Mouse (Mus musculus): Measurements from ENCODE around the gene Kcnk3. TPM values are rescaled to one million over a fixed set of nuclear protein-coding genes. Genes with fewer than 3 reads are reported as not detected.

The Kcnk3 gene
- total RNA-seq, 1 experiment from 2014 or later = 0.10 TPM

DNA sequence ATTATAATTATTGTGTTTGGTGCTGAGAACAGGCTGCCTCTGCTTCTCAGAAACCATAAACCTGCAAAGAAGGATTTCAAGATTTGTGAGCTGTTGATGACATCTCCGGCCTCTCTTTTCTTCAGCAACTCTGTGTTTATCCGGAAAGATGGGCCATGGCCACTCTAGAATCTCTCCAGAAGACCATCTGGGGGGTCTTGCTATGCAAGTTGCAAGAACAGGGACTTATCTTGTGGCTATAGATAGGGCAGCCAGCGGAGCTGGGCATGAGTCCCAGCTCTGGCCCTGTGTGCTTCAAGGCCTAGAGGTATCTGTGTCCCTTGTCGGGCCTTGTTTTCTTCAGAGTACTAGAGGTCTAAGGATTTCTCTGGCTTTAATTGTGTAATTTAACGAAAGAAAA lies 6.0 kb upstream of the Kcnk3 start:
- no peak for ATAC-seq (replicated peaks; ENCODE audit: insufficient number of reproducible peaks, low FRiP score, low TSS enrichment, poor library complexity, severe bottlenecking)

DNA sequence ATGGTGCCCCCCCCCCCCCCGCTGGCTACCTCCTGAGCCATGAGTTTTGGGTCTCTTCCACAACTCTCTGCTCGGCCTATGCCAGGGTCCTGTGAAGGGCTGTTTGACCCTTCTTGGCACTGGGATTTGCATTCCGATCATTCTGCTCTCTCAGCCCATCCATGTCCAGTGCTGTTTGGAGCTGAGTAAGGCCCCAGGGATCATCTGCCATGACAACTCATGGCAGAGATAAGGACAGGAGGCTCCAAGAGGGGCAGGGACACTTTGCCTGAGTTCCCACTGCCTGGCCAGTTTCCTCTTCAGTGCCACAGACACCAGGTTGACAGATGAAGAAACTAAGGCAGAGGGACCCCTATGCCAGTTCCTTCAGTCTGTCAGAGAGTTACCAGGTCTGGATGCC lies 1.4 kb upstream of the Kcnk3 start:
- no peak for ATAC-seq (replicated peaks; ENCODE audit: insufficient number of reproducible peaks, low FRiP score, low TSS enrichment, poor library complexity, severe bottlenecking)

DNA sequence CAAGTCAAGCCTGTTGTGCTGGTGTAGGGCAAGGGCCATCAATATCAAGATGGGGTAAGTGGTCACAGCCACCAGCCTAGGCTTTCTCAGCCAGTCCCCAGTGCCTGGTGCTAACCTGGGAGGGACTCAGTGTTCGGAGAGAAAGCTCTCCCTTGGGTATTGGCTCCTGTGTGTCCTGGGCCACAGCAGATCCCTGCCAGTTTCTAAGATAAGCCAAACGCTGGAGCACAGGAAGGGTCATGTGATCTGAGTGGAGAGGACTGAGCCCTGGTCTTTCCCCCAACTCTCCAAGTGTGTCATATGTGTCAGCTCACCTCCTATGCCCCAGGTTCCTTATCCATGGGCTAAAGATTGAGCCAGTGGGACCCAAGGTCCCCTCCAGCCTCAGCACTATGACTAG lies 869 bp upstream of the Kcnk3 start:
- no peak for ATAC-seq (replicated peaks; ENCODE audit: insufficient number of reproducible peaks, low FRiP score, low TSS enrichment, poor library complexity, severe bottlenecking)

DNA sequence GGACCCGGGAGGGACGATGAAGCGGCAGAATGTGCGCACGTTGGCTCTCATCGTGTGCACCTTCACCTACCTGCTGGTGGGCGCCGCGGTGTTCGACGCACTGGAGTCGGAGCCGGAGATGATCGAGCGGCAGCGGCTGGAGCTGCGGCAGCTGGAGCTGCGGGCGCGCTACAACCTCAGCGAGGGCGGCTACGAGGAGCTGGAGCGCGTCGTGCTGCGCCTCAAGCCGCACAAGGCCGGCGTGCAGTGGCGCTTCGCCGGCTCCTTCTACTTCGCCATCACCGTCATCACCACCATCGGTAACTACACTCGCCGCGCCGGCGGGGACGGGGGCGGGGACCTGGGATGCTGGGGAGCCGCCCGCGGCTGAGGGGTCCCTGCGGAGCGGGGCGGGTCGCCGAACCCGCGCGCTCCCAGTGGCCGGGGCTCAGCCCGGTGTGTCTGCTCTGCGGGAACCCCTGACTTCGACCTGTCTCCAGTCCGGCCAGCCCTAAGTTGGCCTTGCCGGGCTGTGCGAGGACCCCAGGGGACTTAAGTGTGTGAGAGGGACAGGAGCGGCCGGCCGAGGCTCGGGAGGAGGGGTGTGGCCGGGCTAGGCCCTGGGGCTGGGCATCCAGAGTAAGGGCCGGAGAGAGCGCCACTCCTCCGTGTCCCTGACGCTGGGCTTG lies 465 bp downstream of the Kcnk3 start:
- ATAC-seq (replicated peaks; ENCODE audit: insufficient number of reproducible peaks, low FRiP score, low TSS enrichment, poor library complexity, severe bottlenecking) = no peak

DNA sequence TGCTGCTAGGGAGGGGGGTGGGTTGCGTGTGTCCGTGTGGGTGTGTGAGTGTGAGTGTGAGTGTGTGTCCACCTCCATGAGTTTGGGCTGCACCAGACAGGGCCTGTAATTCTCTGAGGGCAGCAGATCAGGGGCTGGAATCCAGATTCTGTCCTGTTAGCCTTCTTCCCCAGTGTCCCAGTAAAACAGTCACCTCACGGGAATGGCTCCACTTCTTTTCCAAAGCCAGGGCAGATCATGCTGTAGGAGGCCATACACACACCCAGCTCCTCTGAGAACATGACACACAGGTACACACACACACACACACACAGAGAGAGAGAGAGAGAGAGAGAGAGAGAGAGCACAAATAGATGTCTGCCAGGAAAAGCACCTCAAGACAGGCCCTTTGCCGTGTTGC lies 1.1 kb downstream of the Kcnk3 start:
- ATAC-seq (replicated peaks; ENCODE audit: insufficient number of reproducible peaks, low FRiP score, low TSS enrichment, poor library complexity, severe bottlenecking) = no peak

- ATAC-seq (replicated peaks; ENCODE audit: insufficient number of reproducible peaks, low FRiP score, low TSS enrichment, poor library complexity, severe bottlenecking) = no peak
Observed at GRCm38 (mm10) chr5:30589546-30589945, 1.6 kb downstream of the Kcnk3 start.

DNA sequence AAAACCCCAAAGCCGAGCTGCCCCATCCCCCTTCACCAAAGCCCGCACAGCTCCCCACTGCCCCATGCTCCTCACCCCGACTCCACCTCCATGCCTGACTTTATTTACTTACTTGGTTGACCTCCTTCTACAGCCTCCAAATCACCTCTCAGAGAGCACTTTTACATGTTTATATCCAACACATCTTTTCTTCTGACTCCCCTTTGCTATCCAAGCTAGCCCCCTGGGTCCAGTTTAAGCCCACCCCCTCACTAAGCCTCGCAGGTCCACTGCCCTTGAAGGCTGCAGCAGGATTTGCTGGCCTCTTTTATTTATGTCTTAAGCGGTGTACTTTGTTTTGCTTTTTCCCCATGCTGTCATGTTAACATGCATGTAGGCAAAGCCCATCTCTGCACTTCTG lies 2.3 kb downstream of the Kcnk3 start:
- no peak for ATAC-seq (replicated peaks; ENCODE audit: insufficient number of reproducible peaks, low FRiP score, low TSS enrichment, poor library complexity, severe bottlenecking)

- ATAC-seq (replicated peaks; ENCODE audit: insufficient number of reproducible peaks, low FRiP score, low TSS enrichment, poor library complexity, severe bottlenecking) = no peak
Observed at GRCm38 (mm10) chr5:30591205-30591731, 3.3 kb downstream of the Kcnk3 start.

DNA sequence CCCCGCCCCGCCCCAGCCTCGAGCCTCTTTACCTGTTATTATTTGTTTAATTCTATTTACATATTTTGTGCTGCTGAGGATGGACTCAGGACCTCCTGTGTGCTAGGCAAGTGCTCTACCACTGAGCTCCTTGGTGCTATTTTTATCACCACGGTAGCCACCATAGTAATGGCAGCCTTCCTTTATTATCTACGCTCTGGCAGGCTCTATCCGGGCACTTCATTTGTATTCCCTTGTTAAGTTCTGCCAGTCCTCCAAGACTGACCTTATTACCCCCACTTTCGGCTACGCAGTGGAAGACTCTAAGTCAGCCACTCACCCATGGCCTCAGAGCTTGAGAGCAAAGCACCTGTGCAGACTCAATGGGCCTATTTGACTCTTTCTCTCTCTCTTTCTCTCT lies 3.8 kb downstream of the Kcnk3 start:
- ATAC-seq (replicated peaks; ENCODE audit: insufficient number of reproducible peaks, low FRiP score, low TSS enrichment, poor library complexity, severe bottlenecking) = no peak

- no peak for ATAC-seq (replicated peaks; ENCODE audit: insufficient number of reproducible peaks, low FRiP score, low TSS enrichment, poor library complexity, severe bottlenecking)
Observed at GRCm38 (mm10) chr5:30592279-30592980, 4.5 kb downstream of the Kcnk3 start.

DNA sequence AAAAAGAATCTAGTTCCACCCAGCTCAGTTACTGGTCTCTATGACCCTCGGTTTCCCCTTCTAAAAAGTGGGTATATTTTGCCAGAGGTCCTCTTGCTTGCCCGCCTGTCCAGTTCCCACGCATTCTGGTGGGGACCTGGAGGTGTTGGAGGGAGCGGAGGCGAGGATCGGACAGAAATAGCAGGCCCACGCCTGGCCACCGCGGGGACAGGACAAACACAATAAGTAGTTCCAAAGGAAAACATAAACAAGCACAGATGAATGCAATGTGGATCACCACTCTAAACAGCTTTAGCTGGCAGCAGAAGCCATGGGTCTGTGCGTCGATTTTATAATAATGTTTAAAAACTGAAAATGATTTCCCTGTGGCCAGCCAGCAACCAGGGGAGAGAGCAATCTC lies 5.4 kb downstream of the Kcnk3 start:
- ATAC-seq (replicated peaks; ENCODE audit: insufficient number of reproducible peaks, low FRiP score, low TSS enrichment, poor library complexity, severe bottlenecking) = no peak

- no peak for ATAC-seq (replicated peaks; ENCODE audit: insufficient number of reproducible peaks, low FRiP score, low TSS enrichment, poor library complexity, severe bottlenecking)
Observed at GRCm38 (mm10) chr5:30593811-30594504, 6.0 kb downstream of the Kcnk3 start.

DNA sequence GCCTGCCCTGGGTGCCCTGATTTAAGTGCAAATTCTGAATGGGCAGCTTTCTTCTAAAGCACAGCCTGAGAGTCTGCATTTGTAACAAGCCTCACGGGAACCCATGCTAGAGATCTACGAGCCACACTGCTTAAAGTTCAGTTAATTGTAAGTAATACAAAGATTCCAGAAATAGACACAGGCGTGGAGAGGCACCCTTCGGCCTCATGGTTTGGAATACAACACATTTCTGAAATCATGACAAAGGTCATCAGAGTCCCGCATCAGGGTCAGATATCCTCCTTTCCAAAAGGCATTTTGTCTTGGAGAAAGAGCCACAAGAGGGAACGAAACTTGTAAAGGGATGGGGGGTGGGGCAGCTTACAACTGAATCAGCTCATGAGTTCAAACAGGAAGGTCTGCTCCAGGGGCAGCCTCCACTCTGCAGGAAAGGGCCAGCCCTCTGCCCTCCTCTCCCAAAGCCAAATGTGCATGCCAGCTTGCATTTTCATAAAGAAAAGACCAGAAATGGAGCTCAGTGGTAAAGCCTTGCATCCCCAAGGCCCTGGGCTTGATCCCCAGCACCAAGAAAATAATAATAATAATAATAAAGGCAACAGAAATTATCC lies 7.1 kb downstream of the Kcnk3 start:
- no peak for ATAC-seq (replicated peaks; ENCODE audit: insufficient number of reproducible peaks, low FRiP score, low TSS enrichment, poor library complexity, severe bottlenecking)

- no peak for ATAC-seq (replicated peaks; ENCODE audit: insufficient number of reproducible peaks, low FRiP score, low TSS enrichment, poor library complexity, severe bottlenecking)
Observed at GRCm38 (mm10) chr5:30601397-30601796, 13.4 kb downstream of the Kcnk3 start.

DNA sequence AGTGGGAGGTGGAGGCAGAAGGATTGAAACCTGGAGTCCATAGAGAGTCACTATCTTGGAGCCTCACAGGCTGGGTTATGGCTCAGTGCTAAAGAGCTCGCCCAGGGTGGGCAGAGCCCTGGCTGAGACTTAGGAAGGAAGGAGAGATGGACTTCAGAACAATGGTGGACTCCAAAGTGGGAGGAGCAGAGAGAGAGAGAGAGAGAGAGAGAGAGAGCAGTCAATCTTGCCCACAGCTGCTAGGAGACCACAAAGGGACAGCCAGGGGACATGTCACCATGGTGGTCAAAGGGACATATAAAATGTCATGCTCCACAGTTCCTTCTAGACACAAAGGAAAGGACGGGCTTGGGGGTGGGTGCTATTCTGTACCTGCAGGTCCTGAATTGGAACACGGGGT lies 15.3 kb downstream of the Kcnk3 start:
- ATAC-seq (replicated peaks; ENCODE audit: insufficient number of reproducible peaks, low FRiP score, low TSS enrichment, poor library complexity, severe bottlenecking) = no peak

- no peak for ATAC-seq (replicated peaks; ENCODE audit: insufficient number of reproducible peaks, low FRiP score, low TSS enrichment, poor library complexity, severe bottlenecking)
Observed at GRCm38 (mm10) chr5:30603926-30604325, 16.0 kb downstream of the Kcnk3 start.

DNA sequence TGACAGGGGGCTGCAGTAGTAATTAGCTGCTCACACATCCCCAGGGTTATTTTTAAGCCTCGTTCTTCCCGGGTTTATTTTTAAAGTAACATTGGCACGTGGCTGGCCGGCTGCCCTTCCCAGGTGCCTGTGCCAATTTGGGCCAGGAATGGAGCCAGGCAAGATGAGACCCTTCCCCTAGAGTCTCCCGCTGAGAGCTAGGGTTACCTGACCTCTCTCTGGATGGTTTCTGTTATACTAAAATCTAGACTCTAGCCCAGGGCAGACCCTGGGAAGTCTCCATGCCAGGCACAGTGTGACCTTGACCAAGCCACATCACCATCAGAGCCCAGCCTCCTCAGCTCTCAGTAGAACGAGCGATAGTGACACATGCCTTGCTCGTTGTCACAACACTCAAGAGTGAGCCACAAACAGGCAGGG lies 16.8 kb downstream of the Kcnk3 start:
- no peak for ATAC-seq (replicated peaks; ENCODE audit: insufficient number of reproducible peaks, low FRiP score, low TSS enrichment, poor library complexity, severe bottlenecking)

GRCm38 (mm10) chr5:30605649-30606048 lies 17.7 kb downstream of the Kcnk3 start:
- no peak for ATAC-seq (replicated peaks; ENCODE audit: insufficient number of reproducible peaks, low FRiP score, low TSS enrichment, poor library complexity, severe bottlenecking)

- ATAC-seq (replicated peaks; ENCODE audit: insufficient number of reproducible peaks, low FRiP score, low TSS enrichment, poor library complexity, severe bottlenecking) = no peak
Observed at GRCm38 (mm10) chr5:30606424-30607073, 18.6 kb downstream of the Kcnk3 start.

Measured in monocyte, adult 5-6 weeks (primary cell).